ENCODE assay signal across 15 mouse cellular contexts in the genomic region with DNA sequence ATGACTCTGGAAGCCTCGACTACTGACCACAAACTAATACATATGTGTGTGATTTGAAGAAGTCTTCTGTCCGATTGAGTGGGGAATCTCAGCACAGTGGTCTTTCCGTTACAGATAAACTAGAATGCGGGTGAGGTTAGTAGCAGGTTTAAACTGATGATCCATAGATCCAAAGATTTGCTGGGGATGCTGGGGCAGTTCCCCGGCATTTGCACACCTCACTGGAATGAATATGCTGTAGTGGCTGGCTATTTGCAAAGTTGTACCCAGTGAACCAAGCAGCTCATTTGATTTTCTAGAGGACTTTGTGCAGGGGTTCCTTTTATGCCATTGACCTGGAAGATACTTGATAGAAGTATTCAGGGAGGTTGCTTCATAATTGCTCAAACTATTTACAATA.
"Had no signal": no experiment of that assay in that cellular context is flagged by ENCODE, and none has a peak within 500 bp of the region (broad histone marks: within the 10 kb centered on the region; RNA-seq: fewer than 3 reads in every experiment).

No protein-coding gene starts in this region.

- H3K4me3 ChIP-seq: neural tube, embryonic 13.5 days; stomach, embryonic 15.5 days had no signal

- H3K9ac ChIP-seq: neural tube, embryonic 13.5 days; stomach, embryonic 15.5 days had no signal

- H3K4me1 ChIP-seq: stomach, embryonic 15.5 days had no signal

- H3K9me3 ChIP-seq: neural tube, embryonic 13.5 days; stomach, embryonic 15.5 days had no signal

- H3K27ac ChIP-seq: neural tube, embryonic 13.5 days; stomach, embryonic 15.5 days; stomach, postnatal 0 days had no signal

- H3K4me2 ChIP-seq: neural tube, embryonic 13.5 days; stomach, embryonic 15.5 days had no signal

- DNase-seq: retina, postnatal 1 day; right cerebral cortex, adult 18-20 months; right cerebral cortex, postnatal 14 days; right cerebral cortex, postnatal 25 days; right cerebral cortex, postnatal 4 days; spleen, adult 18-20 months; thymus, adult 18-20 months; thymus, adult 2 months; thymus, postnatal 14 days; thymus, postnatal 25 days; thymus, postnatal 36 days; thymus, postnatal 4 days had no signal

- H3K27me3 ChIP-seq: neural tube, embryonic 13.5 days; stomach, embryonic 15.5 days had no signal
